Mouse (Mus musculus): ENCODE measurements at regions not wholly inside any gene's neighbourhood (a gene's known extent, or its start where the extent isn't known, plus 50 kb on each side); places are given as distances from the start of the nearest gene placed in this dataset.

DNA sequence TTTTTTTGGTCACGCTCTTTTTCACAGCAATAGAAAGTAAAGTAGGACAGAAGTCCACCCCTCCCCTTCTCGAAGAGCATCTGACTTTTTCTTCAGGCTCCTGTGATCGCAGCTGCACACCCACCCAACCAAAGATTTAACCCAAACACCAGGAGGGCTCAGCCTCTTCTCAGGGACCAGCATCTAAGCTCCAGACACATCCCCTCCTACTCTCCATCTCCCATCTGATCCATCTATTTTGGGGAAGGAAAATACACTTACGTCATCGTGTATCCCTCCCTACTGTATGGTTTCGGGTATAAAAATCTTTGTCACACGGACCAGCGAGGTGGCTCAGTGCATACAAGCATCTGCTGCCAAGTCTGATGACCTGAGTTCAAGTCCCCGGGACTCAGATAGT, 284.3 kb downstream of the 3100002H09Rik start:
- TF ChIP-seq CTCF (IDR thresholded peaks at IDR 0.05; ENCODE audit: extremely low read depth, insufficient read depth, low read length) (no peak), POLR2A (IDR thresholded peaks at IDR 0.05; ENCODE audit: extremely low read depth, insufficient read depth, low read length) (no peak)

Measured in cortical plate, adult 2 months (tissue).